Mouse (Mus musculus) retina, postnatal 1 day (tissue): Measurements from ENCODE around the gene Gm7030.
"Not testable (repeated sequence)": the region's sequence is repeated elsewhere in the genome, so short reads cannot be mapped to it uniquely, and the experiment has no call there.

Experiments
- DNase-seq: peaks from one replicate; pipeline ENCODE4 v3.0.0-alpha.2; 2012

The Gm7030 gene

GRCm38 (mm10) chr17:36135421-36136231 lies 6.4 kb upstream of the Gm7030 start:
- DNase-seq: not testable (repeated sequence)

- no peak for DNase-seq
Measured at GRCm38 (mm10) chr17:36131516-36132265, 2.5 kb upstream of the Gm7030 start.

- DNase-seq: not testable (repeated sequence)
Measured at GRCm38 (mm10) chr17:36128525-36128924, 700 bp downstream of the Gm7030 start.

GRCm38 (mm10) chr17:36124111-36124510 lies 5.1 kb downstream of the Gm7030 start:
- DNase-seq: not testable (repeated sequence)

- DNase-seq: peak; percentile 34
Measured at GRCm38 (mm10) chr17:36121352-36122020, 7.7 kb downstream of the Gm7030 start, which contains the start of gene Gm19684. Gene Gm19684, plus strand, starts transcription at chr17:36121678.

GRCm38 (mm10) chr17:36120839-36121238 lies 8.4 kb downstream of the Gm7030 start:
- DNase-seq: not testable (repeated sequence)

GRCm38 (mm10) chr17:36116545-36116944 lies 12.7 kb downstream of the Gm7030 start:
- DNase-seq: not testable (repeated sequence)

GRCm38 (mm10) chr17:36113979-36114593 lies 15.1 kb downstream of the Gm7030 start:
- peak; percentile 62 for DNase-seq

GRCm38 (mm10) chr17:36111510-36111868 lies 17.7 kb downstream of the Gm7030 start:
- DNase-seq: peak; percentile 37

GRCm38 (mm10) chr17:36110641-36111509 lies 18.4 kb downstream of the Gm7030 start:
- peak; percentile 50 for DNase-seq

- not testable (repeated sequence) for DNase-seq
Measured at GRCm38 (mm10) chr17:36110129-36110528, 19.1 kb downstream of the Gm7030 start.

- not testable (repeated sequence) for DNase-seq
Measured at GRCm38 (mm10) chr17:36102091-36102490, 27.1 kb downstream of the Gm7030 start.

GRCm38 (mm10) chr17:36099603-36100002 lies 29.6 kb downstream of the Gm7030 start:
- DNase-seq: not testable (repeated sequence)

GRCm38 (mm10) chr17:36093936-36094335 lies 35.3 kb downstream of the Gm7030 start:
- DNase-seq: no peak

GRCm38 (mm10) chr17:36092520-36092919 lies 36.7 kb downstream of the Gm7030 start:
- DNase-seq: not testable (repeated sequence)

- not testable (repeated sequence) for DNase-seq
Measured at GRCm38 (mm10) chr17:36091933-36092332, 37.3 kb downstream of the Gm7030 start.

GRCm38 (mm10) chr17:36085976-36086375 lies 43.2 kb downstream of the Gm7030 start:
- DNase-seq: not testable (repeated sequence)

GRCm38 (mm10) chr17:36083870-36084451 lies 45.3 kb downstream of the Gm7030 start:
- peak; percentile 35 for DNase-seq

- DNase-seq: peak; percentile 59
Measured at GRCm38 (mm10) chr17:36083266-36083869, 45.9 kb downstream of the Gm7030 start.

- DNase-seq: not testable (repeated sequence)
Measured at GRCm38 (mm10) chr17:36082519-36083232, 46.5 kb downstream of the Gm7030 start.
